Mouse (Mus musculus): ENCODE data around the gene Jam2. TPM values are rescaled to one million over a fixed set of nuclear protein-coding genes. Genes with fewer than 3 reads are reported as not detected.

Jam2 gene
- polyA plus RNA-seq, 1 experiment = not detected

DNA sequence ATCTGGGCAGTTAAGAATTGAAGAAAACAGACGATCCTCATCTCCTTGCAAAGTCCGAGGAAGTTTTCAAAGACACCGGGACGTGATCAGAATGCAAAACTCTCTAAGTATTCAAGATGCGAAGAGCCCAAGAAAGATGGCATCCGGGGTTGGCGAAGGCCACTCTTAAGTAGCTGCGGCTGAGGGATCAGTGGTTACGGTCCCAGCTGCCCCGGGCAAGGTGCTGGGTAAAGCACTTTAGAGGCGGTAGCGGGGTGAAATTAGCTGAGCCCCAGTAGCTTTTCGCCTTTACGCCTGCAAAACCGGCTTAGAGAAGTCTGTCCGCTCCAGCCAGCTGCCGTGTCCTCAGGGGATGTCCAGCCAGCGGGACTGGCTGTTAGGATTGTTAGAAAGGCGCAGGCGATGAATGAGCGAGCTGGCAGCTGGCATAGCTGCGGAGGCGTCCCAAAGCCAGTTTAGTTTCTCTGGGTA, 873 bp downstream of the Jam2 start:
- TF ChIP-seq GATA1 (IDR thresholded peaks at IDR 0.05; ENCODE audit: low read length) = no peak

DNA sequence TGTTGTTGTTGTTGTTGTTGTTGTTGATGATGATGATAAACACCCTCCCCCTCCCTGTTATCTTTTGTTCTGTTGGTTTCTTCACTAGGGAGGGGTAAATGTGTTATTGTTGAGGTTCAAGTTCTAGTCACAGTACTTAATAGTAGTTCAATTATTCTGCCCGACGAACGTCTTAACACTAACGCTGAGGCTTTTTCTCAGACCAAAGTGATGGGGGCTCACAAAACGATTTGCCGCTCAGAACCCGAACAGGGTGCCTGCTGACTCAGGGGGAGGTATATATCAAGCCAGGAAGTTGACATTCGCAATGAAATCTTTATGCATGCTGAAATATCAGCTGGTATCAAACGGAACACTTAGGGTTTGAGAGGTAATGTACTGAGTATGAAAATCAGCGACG, 1.4 kb downstream of the Jam2 start:
- no peak for TF ChIP-seq GATA1 (IDR thresholded peaks at IDR 0.05; ENCODE audit: low read length)

DNA sequence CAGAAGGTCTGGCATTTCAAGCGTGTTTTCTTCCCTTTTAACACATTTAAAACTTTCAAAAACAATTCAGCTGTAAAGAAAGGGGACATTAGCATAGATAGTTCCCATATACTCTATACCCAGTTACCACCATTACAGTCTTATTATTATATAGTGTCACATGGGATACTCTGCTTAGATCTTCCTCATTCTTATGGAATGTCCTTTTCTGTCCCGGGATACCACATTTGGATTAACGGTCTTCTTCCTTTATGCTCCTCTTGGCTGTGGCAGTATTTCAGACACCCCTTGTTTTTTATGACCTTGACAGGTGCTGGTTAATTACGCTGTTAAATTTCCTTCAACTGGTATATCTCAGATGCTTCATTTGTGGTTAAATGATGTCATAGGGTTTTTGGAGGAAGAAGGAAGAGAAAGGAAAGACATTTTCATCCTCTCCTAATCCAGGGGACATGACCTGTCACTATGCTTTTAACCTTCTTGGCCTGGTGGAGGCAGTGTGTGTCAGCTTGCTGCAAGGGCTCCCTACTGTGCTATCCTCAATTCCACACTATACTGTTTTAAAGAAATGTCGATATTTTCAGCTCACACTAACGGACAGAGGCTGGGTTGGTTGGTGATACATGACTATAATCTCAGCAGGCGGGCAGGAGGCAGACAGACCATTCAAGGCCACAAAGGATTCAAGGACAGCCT, 2.3 kb downstream of the Jam2 start:
- no peak for TF ChIP-seq GATA1 (IDR thresholded peaks at IDR 0.05; ENCODE audit: low read length)

DNA sequence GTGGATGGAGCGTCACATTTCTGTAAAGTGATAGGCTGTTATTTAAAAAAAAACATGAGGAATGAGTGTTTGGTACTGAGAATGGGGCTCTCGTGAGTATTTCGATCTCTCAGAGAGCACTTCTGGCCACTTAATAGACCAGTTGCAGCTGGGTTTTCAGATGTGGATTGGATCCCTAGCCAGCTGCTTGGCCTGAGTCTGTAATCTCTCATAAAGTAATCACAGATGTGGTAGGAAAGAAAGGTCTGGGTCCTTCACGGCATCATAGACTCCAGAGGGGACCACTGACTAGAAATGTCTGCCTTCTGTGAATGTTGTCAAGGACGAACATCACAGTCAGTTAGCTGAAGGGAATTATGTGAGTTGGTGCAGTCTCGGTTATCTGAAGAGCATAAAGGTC, 4.5 kb downstream of the Jam2 start:
- no peak for TF ChIP-seq GATA1 (IDR thresholded peaks at IDR 0.05; ENCODE audit: low read length)

DNA sequence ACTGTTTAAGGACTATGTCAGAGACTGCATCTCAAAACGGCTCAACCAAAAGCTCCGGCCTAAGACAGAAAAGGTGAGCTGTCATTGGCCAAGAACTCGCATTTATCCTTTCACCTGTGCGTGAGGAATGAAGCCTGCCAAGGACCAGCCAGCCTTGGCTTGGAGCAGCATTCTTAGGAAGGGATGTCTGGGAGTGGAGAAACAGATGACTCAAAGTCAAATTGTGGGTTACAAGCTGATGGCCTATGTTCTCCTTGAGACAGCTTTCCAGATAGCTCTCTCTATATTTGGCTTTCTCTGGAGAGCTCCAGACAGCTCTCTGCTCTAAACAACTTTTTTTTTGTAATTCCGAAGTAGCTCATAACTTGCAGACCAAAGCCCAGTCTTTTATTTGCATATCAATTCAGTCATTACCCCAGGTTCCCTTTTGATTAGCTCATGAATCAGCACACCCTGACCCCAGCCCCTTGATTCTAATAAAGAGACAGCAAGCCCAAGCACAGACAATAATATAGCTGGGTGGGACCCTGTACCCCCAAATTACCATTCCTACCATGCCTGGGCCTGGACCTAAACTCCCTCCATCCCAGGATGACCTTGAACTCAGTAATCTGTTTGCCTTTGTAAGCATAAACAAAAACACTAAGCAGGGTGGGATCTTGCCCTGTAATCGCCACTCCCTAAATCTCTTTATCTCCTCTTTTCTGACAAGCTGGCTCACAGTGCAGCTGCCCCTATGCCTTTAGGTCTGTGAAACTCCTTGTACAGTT, 5.1 kb downstream of the Jam2 start:
- TF ChIP-seq GATA1 (IDR thresholded peaks at IDR 0.05; ENCODE audit: low read length) = no peak

DNA sequence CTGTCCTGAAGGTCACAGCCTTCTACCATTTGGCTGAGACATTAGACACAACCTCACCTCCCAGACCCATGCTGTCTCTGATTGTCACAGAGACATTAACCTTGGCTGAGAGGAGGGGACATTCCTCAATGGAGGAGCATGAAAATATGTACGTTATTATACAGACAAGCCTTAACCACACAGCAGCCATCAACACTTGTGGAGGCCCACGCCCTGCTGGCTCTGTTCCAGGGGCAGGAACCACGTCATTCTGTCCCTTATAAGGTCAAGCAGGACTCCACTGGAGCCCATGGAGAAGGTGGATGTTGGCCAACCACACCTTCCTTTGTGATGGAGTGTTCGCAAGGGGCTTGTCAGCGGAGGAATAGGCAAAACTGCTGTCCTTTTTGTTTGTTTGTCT, 5.8 kb downstream of the Jam2 start:
- no peak for TF ChIP-seq GATA1 (IDR thresholded peaks at IDR 0.05; ENCODE audit: low read length)

DNA sequence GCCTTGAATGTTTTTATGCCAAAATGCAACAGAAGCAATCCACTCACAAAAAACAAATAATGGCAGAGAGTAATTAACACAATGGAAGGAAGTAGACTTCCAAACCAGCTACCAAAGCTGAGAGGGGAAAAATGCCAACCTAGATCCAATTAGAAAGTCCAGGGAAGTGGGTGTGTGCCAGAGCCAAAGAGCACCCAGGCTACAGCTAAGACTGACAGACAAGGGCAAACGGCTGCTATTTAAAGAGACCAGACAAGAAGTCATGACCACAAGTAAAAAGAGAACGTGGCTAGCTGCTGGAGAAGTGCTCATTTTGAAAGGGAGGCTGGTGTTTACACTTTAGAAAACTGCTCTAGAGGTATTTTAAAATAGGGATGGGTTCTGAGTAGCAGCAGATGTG, 9.4 kb downstream of the Jam2 start:
- TF ChIP-seq GATA1 (IDR thresholded peaks at IDR 0.05; ENCODE audit: low read length) = no peak

DNA sequence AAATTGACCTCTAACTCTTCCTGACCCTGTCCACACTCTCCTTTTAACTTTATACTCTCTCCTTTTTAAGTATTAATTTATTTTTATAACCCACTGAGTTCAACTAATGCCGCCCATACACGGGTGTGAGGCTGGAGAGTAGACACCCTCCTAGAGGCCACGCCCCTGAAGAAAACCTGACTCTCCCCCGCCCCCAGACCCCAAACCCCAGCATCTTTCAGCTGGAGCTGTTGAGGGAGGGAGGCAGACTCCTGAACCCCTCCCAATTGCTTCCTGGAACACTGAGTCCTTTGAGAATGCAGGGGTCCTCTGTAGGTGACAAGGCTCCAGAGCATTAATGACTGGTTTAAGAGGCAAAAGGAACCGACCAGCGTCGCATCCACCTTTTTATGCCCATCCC, 11.0 kb downstream of the Jam2 start:
- no peak for TF ChIP-seq GATA1 (IDR thresholded peaks at IDR 0.05; ENCODE audit: low read length)

DNA sequence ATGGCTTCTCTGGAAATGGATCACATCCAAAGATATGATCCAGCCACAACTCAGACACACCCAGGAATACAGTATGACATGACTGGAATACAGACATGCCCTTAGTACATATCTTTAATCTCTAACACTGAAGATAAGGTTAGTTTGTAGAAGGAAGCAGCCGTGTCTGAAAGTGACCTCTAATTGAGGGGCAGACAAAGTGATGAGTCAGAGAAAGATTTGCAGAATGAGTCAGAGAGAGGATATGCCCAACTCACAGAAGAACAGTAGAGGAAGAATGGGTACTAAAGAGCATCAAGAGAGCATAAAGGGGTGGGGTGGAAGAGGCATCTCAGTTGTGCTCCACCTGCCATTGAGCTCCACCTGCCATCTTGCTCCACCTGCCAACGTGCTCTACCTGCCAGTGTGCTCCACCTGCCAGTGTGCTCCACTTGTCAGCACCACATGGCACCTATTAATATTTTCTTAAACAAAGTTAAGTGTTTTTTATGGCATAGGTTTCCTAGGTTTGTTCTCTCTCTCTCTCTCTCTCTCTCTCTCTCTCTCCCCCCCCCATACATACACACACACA, 16.8 kb downstream of the Jam2 start:
- TF ChIP-seq GATA1 (IDR thresholded peaks at IDR 0.05; ENCODE audit: low read length) = no peak

DNA sequence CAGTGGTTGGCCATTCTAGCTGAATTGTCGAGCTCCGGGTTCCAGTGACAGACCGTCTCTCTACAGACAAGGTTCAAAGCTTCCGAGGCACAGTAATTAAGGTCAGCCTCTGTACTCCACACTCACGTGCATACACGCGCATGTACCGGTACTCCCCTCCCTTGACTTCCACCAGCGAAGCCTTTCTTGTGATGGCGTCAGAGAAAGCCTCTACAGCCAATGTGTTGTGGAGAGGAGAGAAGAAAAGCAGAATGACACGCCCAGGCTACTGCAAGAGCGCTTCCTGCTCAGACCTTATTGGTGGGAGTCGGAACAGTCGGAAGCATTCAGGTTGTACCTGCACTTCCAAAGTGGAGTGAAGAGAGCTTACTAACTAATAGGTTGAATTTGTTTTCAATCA, 19.5 kb downstream of the Jam2 start:
- TF ChIP-seq GATA1 (IDR thresholded peaks at IDR 0.05; ENCODE audit: low read length) = no peak

DNA sequence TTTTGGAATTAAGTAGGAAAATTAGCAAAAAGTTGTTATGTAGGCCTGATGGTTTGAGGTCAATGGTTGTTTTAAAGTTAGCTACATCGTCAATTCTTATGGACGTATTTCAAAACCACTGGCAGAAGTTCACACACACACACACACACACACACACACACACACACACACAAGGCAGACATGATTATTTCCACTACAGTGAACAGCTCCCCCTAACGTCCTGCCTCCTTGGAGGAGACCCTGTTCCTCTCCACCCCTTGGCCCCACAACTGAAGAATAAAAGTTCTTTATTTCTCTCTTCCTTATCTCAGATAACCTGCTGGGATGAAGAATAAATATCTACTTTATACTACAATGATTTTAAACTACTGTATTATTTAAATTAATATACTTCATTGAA, 21.4 kb downstream of the Jam2 start:
- TF ChIP-seq GATA1 (IDR thresholded peaks at IDR 0.05; ENCODE audit: low read length) = no peak

DNA sequence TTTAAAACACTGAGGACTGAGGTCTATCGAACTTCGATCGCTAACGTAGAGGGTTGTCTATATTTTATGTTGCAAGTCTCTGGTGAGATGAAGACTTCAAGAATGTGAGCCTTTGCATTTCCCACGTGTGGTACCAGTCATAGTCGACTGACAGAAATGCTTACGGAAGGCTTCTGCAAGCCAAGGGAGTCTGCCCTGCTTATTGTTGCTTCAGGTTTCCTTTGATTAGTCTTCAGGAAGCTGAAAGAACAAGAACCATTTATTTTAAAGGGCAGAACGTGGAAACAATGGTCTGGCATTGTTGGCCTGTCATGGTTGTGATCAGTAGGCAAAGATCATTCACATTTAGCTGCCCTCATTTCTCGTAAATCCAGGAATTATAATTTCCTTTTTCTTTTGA, 22.8 kb downstream of the Jam2 start:
- TF ChIP-seq GATA1 (IDR thresholded peaks at IDR 0.05; ENCODE audit: low read length) = no peak

DNA sequence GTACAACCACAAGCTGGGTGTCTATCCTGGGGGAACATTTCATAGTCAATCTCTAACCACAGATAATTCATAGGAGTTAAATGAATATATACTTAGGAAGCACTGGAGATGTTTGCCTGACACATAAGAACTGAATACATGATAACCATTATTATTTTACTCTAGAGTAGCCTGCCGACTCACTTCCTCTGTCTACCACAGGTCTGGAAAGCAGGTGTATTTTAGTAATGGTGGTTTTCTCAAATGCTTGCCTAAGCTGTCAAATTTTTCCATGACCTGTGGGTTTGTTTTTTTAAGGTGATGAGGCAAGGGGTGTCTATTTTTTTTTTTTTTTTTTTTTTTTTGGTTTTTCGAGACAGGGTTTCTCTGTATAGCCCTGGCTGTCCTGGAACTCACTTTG, 26.1 kb downstream of the Jam2 start:
- no peak for TF ChIP-seq GATA1 (IDR thresholded peaks at IDR 0.05; ENCODE audit: low read length)

DNA sequence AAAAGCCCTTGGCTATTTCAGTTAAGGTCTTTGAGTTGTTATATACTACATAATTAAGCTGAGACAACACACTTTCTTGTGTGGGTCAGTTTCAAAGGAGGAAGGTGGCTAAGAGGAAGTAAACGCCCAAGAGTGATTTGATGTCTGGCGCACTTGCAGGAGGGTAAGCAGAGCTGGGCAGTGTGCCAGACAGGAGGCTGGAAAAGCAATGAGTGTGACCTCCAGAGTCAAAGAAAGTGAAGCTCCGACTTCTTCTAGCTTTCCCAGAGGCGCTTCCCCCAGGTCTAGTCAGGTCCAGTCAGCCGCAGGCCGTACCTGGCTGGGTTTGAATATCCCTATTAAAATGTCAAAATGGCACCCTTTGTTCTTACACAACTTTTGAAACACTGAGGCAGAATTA, 28.3 kb downstream of the Jam2 start:
- TF ChIP-seq GATA1 (IDR thresholded peaks at IDR 0.05; ENCODE audit: low read length) = no peak

DNA sequence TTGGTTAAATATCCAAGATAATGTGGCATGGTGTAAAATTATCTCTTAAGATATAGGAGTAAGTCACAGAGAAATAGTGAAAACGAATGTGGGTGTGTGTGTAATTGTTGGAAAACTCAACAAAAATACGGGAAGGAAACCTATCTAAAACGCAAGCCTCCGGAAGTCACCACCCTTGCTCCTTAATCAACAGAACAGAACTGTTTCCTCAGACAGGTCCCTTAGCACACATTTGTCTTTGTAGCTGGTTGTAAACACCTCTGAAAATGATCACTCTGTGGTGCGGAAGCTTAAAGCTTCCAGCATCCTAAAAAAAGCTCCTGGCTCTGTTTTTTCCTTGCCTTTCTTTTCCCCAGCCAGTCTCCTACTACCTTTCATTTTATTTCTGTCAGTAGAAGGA, 30.9 kb downstream of the Jam2 start:
- no peak for TF ChIP-seq GATA1 (IDR thresholded peaks at IDR 0.05; ENCODE audit: low read length)

DNA sequence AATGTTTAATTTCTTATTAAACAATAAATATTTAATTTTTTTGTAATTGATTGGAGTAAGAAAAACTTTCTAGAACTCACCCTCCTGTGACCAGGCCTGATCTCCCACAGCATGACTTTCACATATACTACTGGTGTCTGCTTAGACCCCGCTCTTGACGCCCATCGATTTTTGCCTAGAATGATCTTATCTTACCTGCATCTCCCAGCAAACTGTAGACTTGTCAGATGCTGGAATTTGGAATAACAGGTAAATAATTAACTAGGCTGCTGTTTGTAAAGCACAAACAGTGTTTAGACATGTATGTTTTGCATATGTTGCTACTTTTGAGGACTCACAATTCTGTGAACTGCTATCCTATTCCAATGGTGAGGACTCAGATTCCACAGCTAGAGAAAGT, 32.3 kb downstream of the Jam2 start:
- no peak for TF ChIP-seq GATA1 (IDR thresholded peaks at IDR 0.05; ENCODE audit: low read length)

DNA sequence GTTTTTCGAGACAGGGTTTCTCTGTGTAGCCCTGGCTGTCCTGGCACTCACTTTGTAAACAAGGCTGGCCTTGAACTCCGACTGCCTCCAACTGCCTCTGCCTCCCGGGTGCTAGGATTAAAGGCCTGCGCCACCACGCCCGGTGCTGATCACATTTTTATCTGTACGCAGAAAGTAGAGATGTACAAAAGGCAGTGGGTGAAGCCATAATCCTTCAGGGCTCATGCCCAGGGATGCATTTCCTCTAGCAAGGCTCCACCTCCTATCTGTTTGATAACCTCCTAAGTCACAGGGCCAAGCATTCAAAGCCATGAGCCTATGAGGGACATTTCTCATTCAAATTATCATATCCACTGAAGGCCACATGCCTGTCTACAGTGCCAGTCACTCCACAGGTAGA, 34.0 kb downstream of the Jam2 start:
- no peak for TF ChIP-seq GATA1 (IDR thresholded peaks at IDR 0.05; ENCODE audit: low read length)
